In the genomic region with DNA sequence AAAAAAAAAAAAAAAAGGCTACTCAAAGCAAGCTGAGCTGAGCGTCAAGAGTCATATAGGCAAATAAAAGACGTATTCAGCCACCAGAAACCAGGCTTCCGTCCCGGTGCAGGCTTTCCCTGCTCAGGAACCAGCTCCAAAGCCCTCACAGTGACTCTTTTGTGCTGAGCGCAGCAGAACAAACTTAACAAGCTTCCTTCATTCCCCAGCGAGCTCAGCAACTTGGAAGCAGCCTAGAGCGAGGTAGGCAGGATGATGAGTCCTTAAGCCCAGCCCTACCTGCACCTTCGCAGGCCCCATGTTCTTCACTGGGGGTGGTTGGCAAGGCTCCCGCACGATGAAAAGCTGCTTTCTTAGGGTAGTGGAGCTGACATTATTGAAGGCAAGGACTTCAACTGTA, we compare ENCODE assay signal across 8 mouse cellular contexts. TPM values are rescaled to one million over a fixed set of nuclear protein-coding genes. Genes with fewer than 3 reads are reported as not detected.
A peak's percentile ranks its signal among the peaks of the same experiment; 100 is the strongest.
DNase-seq lines count a peak whose midpoint lies in the region; ATAC-seq lines count a peak whose summit lies in the region.
"Had no signal": no experiment of that assay in that cellular context is flagged by ENCODE, and none has a peak within 500 bp of the region (broad histone marks: within the 10 kb centered on the region; RNA-seq: fewer than 3 reads in every experiment).

No protein-coding gene starts in this region.

- no peaks in the 10 kb centered on the region for H3K36me3 ChIP-seq in limb, embryonic 11.5 days (ENCODE audit: control insufficient read depth, insufficient read depth, low read length)
- H3K36me3 ChIP-seq in limb, embryonic 10.5 days, result no peaks in the 10 kb centered on the region
- no peaks in the 10 kb centered on the region for H3K36me3 ChIP-seq in embryonic facial prominence, embryonic 14.5 days (ENCODE audit: control insufficient read depth, insufficient read depth, low read length)
- no peaks in the 10 kb centered on the region for H3K36me3 ChIP-seq in hindbrain, embryonic 14.5 days (replicated peaks; ENCODE audit: control insufficient read depth, insufficient read depth)
- H3K36me3 ChIP-seq in limb, embryonic 15.5 days, result no peaks in the 10 kb centered on the region
- H3K36me3 ChIP-seq in kidney, embryonic 16.5 days (ENCODE audit: insufficient read depth, low read length), result no peaks in the 10 kb centered on the region

- WGBS in limb, embryonic 11.5 days, result 62% methylated on average over 10 of the region's 10 CpGs
- WGBS in limb, embryonic 10.5 days, result 78% methylated on average over 10 of the region's 10 CpGs
- WGBS in embryonic facial prominence, embryonic 14.5 days, result 27% methylated on average over 10 of the region's 10 CpGs
- 62% methylated on average over 10 of the region's 10 CpGs for WGBS in hindbrain, embryonic 14.5 days
- 30% methylated on average over 10 of the region's 10 CpGs for WGBS in limb, embryonic 15.5 days
- 61% methylated on average over 10 of the region's 10 CpGs for WGBS in kidney, embryonic 16.5 days

- H3K4me2 ChIP-seq in limb, embryonic 11.5 days (ENCODE audit: low read depth, severe bottlenecking), result no peak overlapping the region
- no peak overlapping the region for H3K4me2 ChIP-seq in embryonic facial prominence, embryonic 14.5 days (ENCODE audit: low read depth, low read length)
- no peak overlapping the region for H3K4me2 ChIP-seq in hindbrain, embryonic 14.5 days (replicated peaks)
- no peak overlapping the region for H3K4me2 ChIP-seq in limb, embryonic 15.5 days
- no peak overlapping the region for H3K4me2 ChIP-seq in kidney, embryonic 16.5 days (replicated peaks; ENCODE audit: low read depth, low read length)

- 0 out of 2 replicates have a peak overlapping the region, but pooled peaks have one; percentile 45 for H3K27ac ChIP-seq in limb, embryonic 11.5 days (replicated peaks; ENCODE audit: low read depth, low read length)
- no peak overlapping the region for H3K27ac ChIP-seq in limb, embryonic 10.5 days
- H3K27ac ChIP-seq in embryonic facial prominence, embryonic 14.5 days (replicated peaks; ENCODE audit: low read depth, low read length), result peak overlapping the region; percentile 59
- no peak overlapping the region for H3K27ac ChIP-seq in hindbrain, embryonic 14.5 days
- peak overlapping the region; percentile 83 for H3K27ac ChIP-seq in limb, embryonic 15.5 days
- H3K27ac ChIP-seq in kidney, embryonic 16.5 days (ENCODE audit: low read length), result no peak overlapping the region

- no peaks in the 10 kb centered on the region for H3K27me3 ChIP-seq in limb, embryonic 11.5 days (ENCODE audit: control insufficient read depth, insufficient read depth, low read length)
- no peaks in the 10 kb centered on the region for H3K27me3 ChIP-seq in limb, embryonic 10.5 days (ENCODE audit: low read depth, poor library complexity, severe bottlenecking)
- no peaks in the 10 kb centered on the region for H3K27me3 ChIP-seq in embryonic facial prominence, embryonic 14.5 days (replicated peaks; ENCODE audit: control insufficient read depth, insufficient read depth, low read length)
- no peaks in the 10 kb centered on the region for H3K27me3 ChIP-seq in hindbrain, embryonic 14.5 days (ENCODE audit: control insufficient read depth, insufficient read depth, low read length)
- H3K27me3 ChIP-seq in limb, embryonic 15.5 days, result no peaks in the 10 kb centered on the region
- no peaks in the 10 kb centered on the region for H3K27me3 ChIP-seq in kidney, embryonic 16.5 days (ENCODE audit: insufficient read depth, low read length)

- no peak overlapping the region for H3K4me3 ChIP-seq in limb, embryonic 11.5 days (ENCODE audit: low read depth, low read length)
- no peak overlapping the region for H3K4me3 ChIP-seq in limb, embryonic 10.5 days
- H3K4me3 ChIP-seq in embryonic facial prominence, embryonic 14.5 days (ENCODE audit: low read depth, low read length), result no peak overlapping the region
- no peak overlapping the region for H3K4me3 ChIP-seq in hindbrain, embryonic 14.5 days (replicated peaks; ENCODE audit: low read length)
- H3K4me3 ChIP-seq in limb, embryonic 15.5 days, result no peak overlapping the region
- no peak overlapping the region for H3K4me3 ChIP-seq in kidney, embryonic 16.5 days (ENCODE audit: low read length)
- H3K4me3 ChIP-seq: megakaryocyte, embryonic 14.5 days had no signal

- peak; percentile 45; the same call in 1 of the 2 replicates for ATAC-seq in limb, embryonic 11.5 days (ENCODE audit: insufficient number of reproducible peaks, low FRiP score, low TSS enrichment, low read depth)
- peak; percentile 82 for ATAC-seq in embryonic facial prominence, embryonic 14.5 days (ENCODE audit: low read depth)
- ATAC-seq in hindbrain, embryonic 14.5 days (ENCODE audit: low FRiP score), result no peak
- peak; percentile 81 for ATAC-seq in limb, embryonic 15.5 days (ENCODE audit: insufficient number of reproducible peaks, low FRiP score, low TSS enrichment, low read depth)
- no peak for ATAC-seq in kidney, embryonic 16.5 days (ENCODE audit: low FRiP score, low TSS enrichment)

- no peaks in the 10 kb centered on the region for H3K4me1 ChIP-seq in limb, embryonic 11.5 days (ENCODE audit: control insufficient read depth, insufficient read depth, low read length)
- no peaks in the 10 kb centered on the region for H3K4me1 ChIP-seq in limb, embryonic 10.5 days
- peaks cover 4% of the 10 kb centered on the region; the same call in 1 of the 2 replicates for H3K4me1 ChIP-seq in embryonic facial prominence, embryonic 14.5 days (ENCODE audit: control insufficient read depth, insufficient read depth, low read length)
- no peaks in the 10 kb centered on the region for H3K4me1 ChIP-seq in hindbrain, embryonic 14.5 days (replicated peaks; ENCODE audit: control insufficient read depth, insufficient read depth, low read length)
- peaks cover 10% of the 10 kb centered on the region for H3K4me1 ChIP-seq in limb, embryonic 15.5 days
- H3K4me1 ChIP-seq in kidney, embryonic 16.5 days (ENCODE audit: insufficient read depth, low read length), result 0 out of 2 replicates have a peak, but pooled peaks cover 3% of the 10 kb centered on the region
- H3K4me1 ChIP-seq: megakaryocyte, embryonic 14.5 days had no signal

- no peak overlapping the region for H3K9ac ChIP-seq in limb, embryonic 11.5 days (ENCODE audit: low read length)
- no peak overlapping the region for H3K9ac ChIP-seq in embryonic facial prominence, embryonic 14.5 days (ENCODE audit: low read depth, low read length)
- no peak overlapping the region for H3K9ac ChIP-seq in hindbrain, embryonic 14.5 days
- no peak overlapping the region for H3K9ac ChIP-seq in limb, embryonic 15.5 days
- H3K9ac ChIP-seq in kidney, embryonic 16.5 days (replicated peaks; ENCODE audit: low read length), result no peak overlapping the region

- no peaks in the 10 kb centered on the region for H3K9me3 ChIP-seq in limb, embryonic 11.5 days (ENCODE audit: control insufficient read depth, low read length)
- H3K9me3 ChIP-seq in limb, embryonic 10.5 days (replicated peaks), result no peaks in the 10 kb centered on the region
- H3K9me3 ChIP-seq in embryonic facial prominence, embryonic 14.5 days (ENCODE audit: control insufficient read depth, low read length), result no peaks in the 10 kb centered on the region
- H3K9me3 ChIP-seq in hindbrain, embryonic 14.5 days (ENCODE audit: control insufficient read depth, low read length), result no peaks in the 10 kb centered on the region
- H3K9me3 ChIP-seq in limb, embryonic 15.5 days, result no peaks in the 10 kb centered on the region
- H3K9me3 ChIP-seq in kidney, embryonic 16.5 days (ENCODE audit: low read length), result no peaks in the 10 kb centered on the region; the same call in 1 of the 2 replicates

- DNase-seq in limb, embryonic 11.5 days (ENCODE audit: low spot score), result peak; percentile 33
- no peak for DNase-seq in limb, embryonic 10.5 days (ENCODE audit: low spot score)
- peak; percentile 83 for DNase-seq in embryonic facial prominence, embryonic 14.5 days (ENCODE audit: low spot score)
- DNase-seq in hindbrain, embryonic 14.5 days (ENCODE audit: low spot score), result peak; percentile 30
- no peak for DNase-seq in retina, embryonic 14.5 days (ENCODE audit: low spot score)

RNA-seq across cellular contexts. Expression of gene Pkd1l1, which starts 14.5 kb away (rescaled TPM):
- polyA plus RNA-seq in limb, embryonic 11.5 days (2014; fragmentation: Nextera tagmentation; extraction: Ambion mirVana), result 0.03 and 0.06 TPM in 2 replicates
- polyA plus RNA-seq in limb, embryonic 10.5 days (2016; fragmentation: Nextera tagmentation; extraction: Ambion mirVana), result not detected in 2 replicates
- 0.01 and 0.20 TPM in 2 replicates for polyA plus RNA-seq in embryonic facial prominence, embryonic 14.5 days (2014; fragmentation: Nextera tagmentation; extraction: Ambion mirVana)
- polyA plus RNA-seq in hindbrain, embryonic 14.5 days (2014; fragmentation: Nextera tagmentation; extraction: Ambion mirVana), result 0.03 and 0.31 TPM in 2 replicates
- 0.08 and 0.09 TPM in 2 replicates for polyA plus RNA-seq in limb, embryonic 15.5 days (2015; fragmentation: Nextera tagmentation; extraction: Ambion mirVana)
- 0.13 and 0.45 TPM in 2 replicates for polyA plus RNA-seq in kidney, embryonic 16.5 days (2015; fragmentation: Nextera tagmentation; extraction: Ambion mirVana)

RNA-seq across cellular contexts. Expression of gene Hus1, which starts 52.4 kb away (rescaled TPM):
- polyA plus RNA-seq in limb, embryonic 11.5 days (2014; fragmentation: Nextera tagmentation; extraction: Ambion mirVana), result 21.4 and 23.0 TPM in 2 replicates
- polyA plus RNA-seq in limb, embryonic 10.5 days (2016; fragmentation: Nextera tagmentation; extraction: Ambion mirVana), result 22.6 and 25.3 TPM in 2 replicates
- polyA plus RNA-seq in embryonic facial prominence, embryonic 14.5 days (2014; fragmentation: Nextera tagmentation; extraction: Ambion mirVana), result 11.8 and 13.5 TPM in 2 replicates
- polyA plus RNA-seq in hindbrain, embryonic 14.5 days (2014; fragmentation: Nextera tagmentation; extraction: Ambion mirVana), result 10.2 and 12.7 TPM in 2 replicates
- polyA plus RNA-seq in limb, embryonic 15.5 days (2015; fragmentation: Nextera tagmentation; extraction: Ambion mirVana), result 11.1 and 11.6 TPM in 2 replicates
- 20.5 and 23.3 TPM in 2 replicates for polyA plus RNA-seq in kidney, embryonic 16.5 days (2015; fragmentation: Nextera tagmentation; extraction: Ambion mirVana)

Comparison
In these comparisons a context has a peak if more than half of its experiments do, and no peak if none do; other contexts are left out.
1. DNase-seq: peak in limb, embryonic 11.5 days (single experiment), embryonic facial prominence, embryonic 14.5 days (single experiment) and hindbrain, embryonic 14.5 days (single experiment); none in limb, embryonic 10.5 days (single experiment) and retina, embryonic 14.5 days (single experiment).
2. H3K27ac ChIP-seq: peak in limb, embryonic 11.5 days (single experiment), embryonic facial prominence, embryonic 14.5 days (single experiment) and limb, embryonic 15.5 days (single experiment); none in limb, embryonic 10.5 days (single experiment), hindbrain, embryonic 14.5 days (single experiment) and kidney, embryonic 16.5 days (single experiment).
3. ATAC-seq: peak in limb, embryonic 11.5 days (single experiment), embryonic facial prominence, embryonic 14.5 days (single experiment) and limb, embryonic 15.5 days (single experiment); none in hindbrain, embryonic 14.5 days (single experiment) and kidney, embryonic 16.5 days (single experiment).